Mouse (Mus musculus) liver, postnatal 0 days (tissue): ENCODE data around the gene Hsd17b1. TPM values are rescaled to one million over a fixed set of nuclear protein-coding genes. Genes with fewer than 3 reads are reported as not detected.

Experiments
- ATAC-seq: fragments of 200-750 bp; cut with Nextera tagmentation; 2 replicates; pipeline ENCODE4 v1.8.0; 2017; ENCODE audit warnings: mild to moderate bottlenecking, moderate library complexity
- DNase-seq: peaks from one replicate; pipeline ENCODE4 v3.0.0-alpha.2; 2016
- H3K27ac ChIP-seq: fragments of 300-500 bp; sonication (generic); 2 replicates; pipeline ENCODE4 v1.5.1; 2014; ENCODE audit warnings: antibody characterized with exemption, moderate library complexity, mild to moderate bottlenecking, low read depth
- H3K27me3 ChIP-seq: fragments of 300-500 bp; sonication (generic); 2 replicates; pipeline ENCODE4 v1.6.1; 2014; ENCODE audit warnings: low read length, control low read depth, mixed read lengths; ENCODE audit not compliant: insufficient read depth
- H3K36me3 ChIP-seq: fragments of 300-500 bp; sonication (generic); replicated peaks from 2 replicates; pipeline ENCODE4 v1.6.1; 2014; ENCODE audit warnings: mild to moderate bottlenecking, control low read depth, low read length, moderate library complexity, mixed read lengths; ENCODE audit not compliant: insufficient read depth
- H3K4me1 ChIP-seq: fragments of 300-500 bp; sonication (generic); 2 replicates; pipeline ENCODE4 v1.6.1; 2014; ENCODE audit warnings: antibody characterized with exemption, mild to moderate bottlenecking, control low read depth; ENCODE audit not compliant: insufficient read depth
- H3K4me2 ChIP-seq: fragments of 300-500 bp; sonication (generic); 2 replicates; pipeline ENCODE4 v1.6.1; 2014; ENCODE audit warnings: low read depth, mild to moderate bottlenecking, low read length, moderate library complexity, mixed read lengths
- H3K4me3 ChIP-seq: fragments of 300-500 bp; sonication (generic); 2 replicates; pipeline ENCODE4 v1.5.1; 2014; ENCODE audit warnings: low read depth, low read length
- H3K9ac ChIP-seq: fragments of 300-500 bp; sonication (generic); replicated peaks from 2 replicates; pipeline ENCODE4 v1.6.1; 2014; ENCODE audit warnings: mild to moderate bottlenecking, moderate library complexity
- H3K9me3 ChIP-seq: fragments of 300-500 bp; sonication (generic); 2 replicates; pipeline ENCODE4 v1.6.1; 2016; ENCODE audit warnings: mild to moderate bottlenecking, control low read depth, low read length, mixed read lengths
- CTCF ChIP-seq: sonication (generic); IDR thresholded peaks from 2 replicates; pipeline ENCODE4 v1.5.1; 2016; ENCODE audit warnings: antibody characterized with exemption, low read depth
- EP300 ChIP-seq: IDR thresholded peaks from 2 replicates; pipeline ENCODE4 v1.6.1; 2016; ENCODE audit warnings: antibody characterized with exemption, low read depth, mild to moderate bottlenecking
- WGBS: fragments of 180-500 bp; shearing (Covaris S2); extraction: QIAGEN DNeasy Blood & Tissue Kit; methylation state at CpG from one replicate; pipeline ENCODE4 v1.1.7; 2014; ENCODE audit not compliant: insufficient replicate concordance; 5-methylcytosine and 5-hydroxymethylcytosine counted together
- polyA plus RNA-seq: library from polyadenylated mRNA; unstranded; fragments of >200 nt; fragmentation: Nextera tagmentation; extraction: Ambion mirVana; gene quantifications from 2 replicates; pipeline ENCODE4 v1.2.1, GENCODE M21; 2015

The Hsd17b1 gene
- 0.23 and 0.33 TPM in 2 replicates for polyA plus RNA-seq

GRCm38 (mm10) chr11:101078121-101078520, at the start of gene Hsd17b1:
Hsd17b1 (plus strand) TSS chr11:101078411.
- TF ChIP-seq CTCF (no peak), EP300 (no peak)

GRCm38 (mm10) chr11:101029320-101029719, 48.9 kb upstream of the Hsd17b1 start:
- Histone ChIP-seq H3K27ac (no peak overlapping the region), H3K36me3 (peaks cover 80% of the 10 kb centered on the region)
- WGBS = 90% methylated on average over 8 of the region's 8 CpGs

More at GRCm38 (mm10) chr11:101078121-101078520, at the start of gene Hsd17b1:
- Histone ChIP-seq H3K27ac (no peak within 1 kb of the TSS), H3K9me3 (no peaks in the 10 kb centered on the region), H3K27me3 (peaks cover 26% of the 10 kb centered on the region), H3K4me2 (peak within 1 kb of the TSS; percentile 53), H3K36me3 (peaks cover 8% of the 10 kb centered on the region; the same call in 1 of the 2 replicates), H3K4me3 (no peak within 1 kb of the TSS), H3K4me1 (peaks cover 18% of the 10 kb centered on the region), H3K9ac (no peak within 1 kb of the TSS)
- ATAC-seq (no peak), DNase-seq (no peak)
- WGBS = 81% methylated on average over 9 of the region's 9 CpGs

GRCm38 (mm10) chr11:101030136-101030807, 47.9 kb upstream of the Hsd17b1 start:
- WGBS = 81% methylated on average over 10 of the region's 10 CpGs
- DNase-seq = no peak
- peaks cover 83% of the 10 kb centered on the region for H3K36me3 ChIP-seq

More at GRCm38 (mm10) chr11:101029320-101029719, 48.9 kb upstream of the Hsd17b1 start:
- no peaks in the 10 kb centered on the region for H3K27me3 ChIP-seq
- no peak overlapping the region for H3K9ac ChIP-seq
- H3K9me3 ChIP-seq = no peaks in the 10 kb centered on the region
- H3K4me1 ChIP-seq = no peaks in the 10 kb centered on the region
- TF ChIP-seq CTCF (no peak), EP300 (no peak)
- ATAC-seq (no peak), DNase-seq (no peak)
- H3K4me3 ChIP-seq = no peak overlapping the region
- no peak overlapping the region for H3K4me2 ChIP-seq

GRCm38 (mm10) chr11:101030808-101031156, 47.4 kb upstream of the Hsd17b1 start:
- H3K4me3 ChIP-seq = no peak overlapping the region
- H3K27ac ChIP-seq = no peak overlapping the region
- peaks cover 82% of the 10 kb centered on the region for H3K36me3 ChIP-seq
- no peaks in the 10 kb centered on the region for H3K9me3 ChIP-seq
- TF ChIP-seq EP300 = no peak
- TF ChIP-seq CTCF = no peak
- 67% methylated on average over 4 of the region's 4 CpGs for WGBS
- DNase-seq (no peak), ATAC-seq (no peak)
- H3K9ac ChIP-seq = no peak overlapping the region
- no peaks in the 10 kb centered on the region for H3K4me1 ChIP-seq
- no peaks in the 10 kb centered on the region for H3K27me3 ChIP-seq
- no peak overlapping the region for H3K4me2 ChIP-seq

More at GRCm38 (mm10) chr11:101030136-101030807, 47.9 kb upstream of the Hsd17b1 start:
- Histone ChIP-seq H3K9ac (no peak overlapping the region), H3K27me3 (no peaks in the 10 kb centered on the region), H3K27ac (no peak overlapping the region), H3K9me3 (no peaks in the 10 kb centered on the region), H3K4me1 (no peaks in the 10 kb centered on the region), H3K4me2 (no peak overlapping the region), H3K4me3 (no peak overlapping the region)
- ATAC-seq = no peak
- no peak for TF ChIP-seq CTCF

- WGBS = 94% methylated on average over 1 of the region's 1 CpGs
- H3K27ac ChIP-seq = no peak overlapping the region
- no peaks in the 10 kb centered on the region for H3K9me3 ChIP-seq
- DNase-seq (no peak), ATAC-seq (no peak)
- H3K9ac ChIP-seq = no peak overlapping the region
- no peaks in the 10 kb centered on the region for H3K4me1 ChIP-seq
- H3K36me3 ChIP-seq = peaks cover 83% of the 10 kb centered on the region
- no peak overlapping the region for H3K4me3 ChIP-seq
- H3K27me3 ChIP-seq = no peaks in the 10 kb centered on the region
- TF ChIP-seq CTCF (no peak), EP300 (no peak)
- H3K4me2 ChIP-seq = no peak overlapping the region
These were observed 46.7 kb upstream of the Hsd17b1 start for GRCm38 (mm10) chr11:101031470-101031869.

- H3K36me3 ChIP-seq = peaks cover 84% of the 10 kb centered on the region
- no peak for ATAC-seq
- 92% methylated on average over 17 of the region's 17 CpGs for WGBS
These were observed 44.2 kb upstream of the Hsd17b1 start for GRCm38 (mm10) chr11:101033856-101034500.

More at GRCm38 (mm10) chr11:101033856-101034500, 44.2 kb upstream of the Hsd17b1 start:
- Histone ChIP-seq H3K4me2 (no peak overlapping the region), H3K27me3 (no peaks in the 10 kb centered on the region), H3K27ac (no peak overlapping the region), H3K4me3 (no peak overlapping the region), H3K9me3 (no peaks in the 10 kb centered on the region), H3K4me1 (no peaks in the 10 kb centered on the region), H3K9ac (no peak overlapping the region)
- no peak for TF ChIP-seq CTCF
- TF ChIP-seq EP300 = no peak
- no peak for DNase-seq
